Mouse (Mus musculus): ENCODE data around the gene Psmd12. TPM values are rescaled to one million over a fixed set of nuclear protein-coding genes. Genes with fewer than 3 reads are reported as not detected.

Psmd12 gene
- polyA plus RNA-seq, 1 experiment from 2014 or later = 92.6 TPM

DNA sequence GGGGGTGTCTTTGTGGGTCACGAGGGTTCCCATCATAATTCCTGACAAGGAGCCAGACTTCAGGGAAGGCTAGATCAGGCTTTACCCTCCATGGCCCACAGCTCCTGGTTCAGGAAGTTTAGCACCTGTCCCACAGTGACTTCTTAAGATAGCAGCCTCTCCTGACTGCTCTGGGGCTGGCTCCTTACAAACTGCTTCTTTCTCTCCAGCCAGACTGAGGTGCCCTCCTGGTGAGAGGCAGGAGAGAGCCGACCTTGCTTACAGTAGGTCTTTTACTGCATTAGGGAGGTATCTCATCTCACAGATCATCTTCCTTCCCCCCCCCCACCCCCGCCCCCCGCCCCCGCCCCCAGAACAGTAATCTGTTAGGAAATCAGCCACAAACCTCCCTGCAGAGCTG lies 53.0 kb downstream of the Psmd12 start:
- Histone ChIP-seq H3K4me1 (ENCODE audit: insufficient read depth, low read depth, low read length) (no peaks in the 10 kb centered on the region), H3K36me3 (ENCODE audit: insufficient read depth, low read length) (no peaks in the 10 kb centered on the region), H3K9me3 (ENCODE audit: low read length) (no peaks in the 10 kb centered on the region), H3K4me2 (replicated peaks; ENCODE audit: low read depth, low read length) (no peak overlapping the region), H3K9ac (replicated peaks; ENCODE audit: low read depth) (no peak overlapping the region), H3K4me3 (ENCODE audit: low read depth, low read length) (no peak overlapping the region), H3K27ac (ENCODE audit: low read length) (no peak overlapping the region), H3K27me3 (replicated peaks; ENCODE audit: insufficient read depth, low read length) (no peaks in the 10 kb centered on the region)
- DNase-seq (ENCODE audit: low spot score) = no peak
- TF ChIP-seq CTCF (IDR thresholded peaks at IDR 0.05) = no peak
- no peak for TF ChIP-seq EP300 (IDR thresholded peaks at IDR 0.05)
- ATAC-seq = no peak
- 25% methylated on average over 4 of the region's 5 CpGs for WGBS

DNA sequence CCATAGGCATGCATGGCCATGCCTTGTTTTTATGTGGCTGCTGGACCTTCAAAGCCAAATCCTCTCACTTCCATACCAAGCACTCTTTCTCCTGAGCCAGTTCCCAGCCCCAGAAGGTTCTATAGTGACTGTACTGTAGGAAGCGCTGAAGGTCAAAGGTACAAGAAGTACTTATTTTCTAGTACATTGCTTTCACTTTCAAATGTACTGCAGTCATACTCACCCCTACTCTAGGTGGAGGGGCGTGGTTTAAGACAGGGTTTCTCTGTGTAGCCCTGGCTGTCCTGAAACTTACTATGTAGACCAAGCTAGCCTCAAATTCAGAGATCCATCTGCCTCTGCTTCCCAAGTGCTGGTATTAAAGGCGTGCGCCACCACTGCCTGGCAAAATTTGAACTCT lies 59.7 kb downstream of the Psmd12 start:
- Histone ChIP-seq H3K27ac (ENCODE audit: low read length) (no peak overlapping the region), H3K9ac (replicated peaks; ENCODE audit: low read depth) (no peak overlapping the region), H3K36me3 (ENCODE audit: insufficient read depth, low read length) (no peaks in the 10 kb centered on the region), H3K27me3 (replicated peaks; ENCODE audit: insufficient read depth, low read length) (no peaks in the 10 kb centered on the region), H3K4me2 (replicated peaks; ENCODE audit: low read depth, low read length) (no peak overlapping the region), H3K4me1 (ENCODE audit: insufficient read depth, low read depth, low read length) (no peaks in the 10 kb centered on the region), H3K4me3 (ENCODE audit: low read depth, low read length) (no peak overlapping the region), H3K9me3 (ENCODE audit: low read length) (no peaks in the 10 kb centered on the region)
- peak; percentile 19 for DNase-seq (ENCODE audit: low spot score)
- no peak for ATAC-seq
- TF ChIP-seq EP300 (IDR thresholded peaks at IDR 0.05) (no peak), CTCF (IDR thresholded peaks at IDR 0.05) (no peak)
- WGBS = 78% methylated on average over 4 of the region's 4 CpGs

- H3K9me3 ChIP-seq (ENCODE audit: low read length) = no peaks in the 10 kb centered on the region
- H3K36me3 ChIP-seq (ENCODE audit: insufficient read depth, low read length) = no peaks in the 10 kb centered on the region
- no peaks in the 10 kb centered on the region for H3K4me1 ChIP-seq (ENCODE audit: insufficient read depth, low read depth, low read length)
- no peak overlapping the region for H3K4me2 ChIP-seq (replicated peaks; ENCODE audit: low read depth, low read length)
- no peak overlapping the region for H3K27ac ChIP-seq (ENCODE audit: low read length)
- H3K4me3 ChIP-seq (ENCODE audit: low read depth, low read length) = no peak overlapping the region
- no peak for DNase-seq (ENCODE audit: low spot score)
- 55% methylated on average over 1 of the region's 1 CpGs for WGBS
- no peak for ATAC-seq
- H3K9ac ChIP-seq (replicated peaks; ENCODE audit: low read depth) = no peak overlapping the region
- H3K27me3 ChIP-seq (replicated peaks; ENCODE audit: insufficient read depth, low read length) = no peaks in the 10 kb centered on the region
- no peak for TF ChIP-seq EP300 (IDR thresholded peaks at IDR 0.05)
- no peak for TF ChIP-seq CTCF (IDR thresholded peaks at IDR 0.05)
These were observed 61.1 kb downstream of the Psmd12 start for GRCm38 (mm10) chr11:107540339-107540738.

- Histone ChIP-seq H3K9ac (replicated peaks; ENCODE audit: low read depth) (no peak overlapping the region), H3K9me3 (ENCODE audit: low read length) (no peaks in the 10 kb centered on the region), H3K36me3 (ENCODE audit: insufficient read depth, low read length) (no peaks in the 10 kb centered on the region), H3K4me2 (replicated peaks; ENCODE audit: low read depth, low read length) (peak overlapping the region; percentile 99), H3K27ac (ENCODE audit: low read length) (no peak overlapping the region), H3K4me1 (ENCODE audit: insufficient read depth, low read depth, low read length) (no peaks in the 10 kb centered on the region; the same call in 1 of the 2 replicates), H3K27me3 (replicated peaks; ENCODE audit: insufficient read depth, low read length) (no peaks in the 10 kb centered on the region), H3K4me3 (ENCODE audit: low read depth, low read length) (peak overlapping the region; percentile 91; the same call in 1 of the 2 replicates)
- DNase-seq (ENCODE audit: low spot score) (peak; percentile 74), ATAC-seq (peak; percentile 53)
- 26% methylated on average over 13 of the region's 13 CpGs for WGBS
- TF ChIP-seq EP300 (IDR thresholded peaks at IDR 0.05) (no peak), CTCF (IDR thresholded peaks at IDR 0.05) (peak; percentile 8; the same call in 1 of the 2 replicates)
These were observed 66.6 kb downstream of the Psmd12 start for GRCm38 (mm10) chr11:107545747-107546476.

DNA sequence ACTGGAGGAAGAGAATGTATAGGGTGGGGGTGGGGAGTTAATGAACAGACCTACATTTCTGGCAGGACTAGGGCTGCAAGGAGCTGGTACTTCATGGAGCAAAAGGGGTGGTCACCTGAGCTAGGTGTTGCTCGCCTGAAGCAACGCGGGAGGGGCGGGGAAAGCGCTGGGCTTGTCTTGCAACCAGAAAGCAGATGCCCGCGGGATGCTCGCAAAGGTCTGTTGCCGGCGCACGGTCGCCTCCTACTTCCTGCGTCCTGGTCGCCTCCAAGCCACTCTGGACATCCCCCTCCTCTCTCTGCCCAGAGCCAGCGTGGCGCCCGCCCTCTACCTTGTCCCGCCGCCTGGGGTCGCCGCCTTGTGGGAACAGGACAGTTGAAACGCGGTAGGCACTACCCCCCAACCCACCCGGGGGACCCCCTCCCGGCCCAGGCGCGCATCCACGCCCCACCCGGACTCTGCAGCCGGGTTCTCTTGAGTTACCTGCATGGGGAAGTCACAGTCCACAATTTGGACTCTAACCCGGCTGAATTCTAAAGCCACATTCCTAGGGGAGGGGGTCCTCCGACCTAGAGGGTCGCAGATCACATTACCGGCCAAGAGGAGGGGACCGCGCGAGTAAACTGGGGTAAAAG lies 67.5 kb downstream of the Psmd12 start:
- WGBS = under 1% methylated on average over 34 of the region's 37 CpGs
- ATAC-seq (0 out of 2 replicates have a peak, but pooled peaks have one; percentile 5), DNase-seq (ENCODE audit: low spot score) (peak; percentile 28)
- peak overlapping the region; percentile 91 for H3K4me3 ChIP-seq (ENCODE audit: low read depth, low read length)
- H3K9me3 ChIP-seq (ENCODE audit: low read length) = no peaks in the 10 kb centered on the region
- no peak overlapping the region for H3K27ac ChIP-seq (ENCODE audit: low read length)
- TF ChIP-seq CTCF (IDR thresholded peaks at IDR 0.05) (peak; percentile 13; the same call in 1 of the 2 replicates), EP300 (IDR thresholded peaks at IDR 0.05) (no peak)
- H3K9ac ChIP-seq (replicated peaks; ENCODE audit: low read depth) = peak overlapping the region; percentile 97; the same call in 1 of the 2 replicates
- no peaks in the 10 kb centered on the region; the same call in 1 of the 2 replicates for H3K4me1 ChIP-seq (ENCODE audit: insufficient read depth, low read depth, low read length)
- no peaks in the 10 kb centered on the region for H3K36me3 ChIP-seq (ENCODE audit: insufficient read depth, low read length)
- H3K4me2 ChIP-seq (replicated peaks; ENCODE audit: low read depth, low read length) = peak overlapping the region; percentile 99
- no peaks in the 10 kb centered on the region for H3K27me3 ChIP-seq (replicated peaks; ENCODE audit: insufficient read depth, low read length)

- H3K27ac ChIP-seq (ENCODE audit: low read length) = peak within 1 kb of the TSS; percentile 80
- H3K4me1 ChIP-seq (ENCODE audit: insufficient read depth, low read depth, low read length) = no peaks in the 10 kb centered on the region; the same call in 1 of the 2 replicates
- H3K27me3 ChIP-seq (replicated peaks; ENCODE audit: insufficient read depth, low read length) = no peaks in the 10 kb centered on the region
- no peaks in the 10 kb centered on the region for H3K9me3 ChIP-seq (ENCODE audit: low read length)
- ATAC-seq = peak; percentile 80
- H3K4me2 ChIP-seq (replicated peaks; ENCODE audit: low read depth, low read length) = peak within 1 kb of the TSS; percentile 99
- TF ChIP-seq EP300 (IDR thresholded peaks at IDR 0.05) = no peak
- TF ChIP-seq CTCF (IDR thresholded peaks at IDR 0.05) = peak; percentile 25; the same call in 1 of the 2 replicates
- H3K36me3 ChIP-seq (ENCODE audit: insufficient read depth, low read length) = no peaks in the 10 kb centered on the region; the same call in 1 of the 2 replicates
- peak; percentile 92 for DNase-seq (ENCODE audit: low spot score)
- H3K9ac ChIP-seq (replicated peaks; ENCODE audit: low read depth) = peak within 1 kb of the TSS; percentile 97
- peak within 1 kb of the TSS; percentile 91 for H3K4me3 ChIP-seq (ENCODE audit: low read depth, low read length)
- WGBS = 2% methylated on average over 56 of the region's 70 CpGs
These were observed 68.3 kb downstream of the Psmd12 start, which contains the start of gene Helz for GRCm38 (mm10) chr11:107547351-107548203. TSS of gene Helz (plus strand) at chr11:107547930.
